Mouse (Mus musculus): ENCODE measurements around the gene Bnc1.

GRCm38 (mm10) chr7:81950499-81950898 lies 41.6 kb downstream of the Bnc1 start:
- no peak for TF ChIP-seq CTCF (IDR thresholded peaks at IDR 0.05; ENCODE audit: low read depth, low read length)
- no peak for TF ChIP-seq EP300 (IDR thresholded peaks at IDR 0.05; ENCODE audit: insufficient read depth, low read depth, low read length)
- no peak for TF ChIP-seq POLR2A (IDR thresholded peaks at IDR 0.05; ENCODE audit: insufficient read depth, low read length)
